Mouse (Mus musculus): ENCODE measurements around the gene Slc44a4.
A peak's percentile ranks its signal among the peaks of the same experiment; 100 is the strongest.
"Not testable (repeated sequence)": the region's sequence is repeated elsewhere in the genome, so short reads cannot be mapped to it uniquely, and the experiment has no call there.

Slc44a4 gene

DNA sequence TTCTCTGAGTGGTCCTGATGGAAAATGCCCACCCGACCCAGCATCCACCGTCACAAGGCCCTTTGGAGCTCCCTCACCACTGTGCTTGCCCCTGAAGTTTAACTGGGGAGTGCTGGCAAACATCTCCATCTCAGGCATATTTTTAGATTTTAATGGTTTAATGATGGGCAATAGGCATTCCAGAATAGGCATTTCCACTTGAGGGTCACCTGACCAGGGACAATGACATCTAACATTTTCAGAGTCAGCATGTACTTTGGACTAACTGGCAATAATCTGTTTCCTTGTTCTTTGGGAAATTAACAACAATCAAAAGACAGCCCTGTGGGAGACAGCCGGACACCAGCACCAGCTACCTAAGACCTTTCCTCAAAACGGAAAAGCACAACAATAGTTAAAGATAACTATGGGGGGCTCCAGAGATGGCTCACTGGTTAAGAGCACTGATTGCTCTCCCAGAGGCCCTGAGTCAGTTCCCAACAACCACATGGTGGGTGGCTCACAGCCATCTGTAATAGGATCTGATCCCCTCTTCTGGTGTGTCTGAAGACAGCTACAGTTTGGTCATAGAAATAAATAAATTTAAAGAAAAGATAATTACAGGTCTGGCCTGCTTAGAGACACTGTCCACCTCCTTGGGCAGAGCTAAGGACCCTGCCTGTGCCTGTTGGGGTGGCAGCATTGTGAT, 29.0 kb downstream of the Slc44a4 start:
- no peak for DNase-seq (ENCODE audit: low read depth, low spot score)

DNA sequence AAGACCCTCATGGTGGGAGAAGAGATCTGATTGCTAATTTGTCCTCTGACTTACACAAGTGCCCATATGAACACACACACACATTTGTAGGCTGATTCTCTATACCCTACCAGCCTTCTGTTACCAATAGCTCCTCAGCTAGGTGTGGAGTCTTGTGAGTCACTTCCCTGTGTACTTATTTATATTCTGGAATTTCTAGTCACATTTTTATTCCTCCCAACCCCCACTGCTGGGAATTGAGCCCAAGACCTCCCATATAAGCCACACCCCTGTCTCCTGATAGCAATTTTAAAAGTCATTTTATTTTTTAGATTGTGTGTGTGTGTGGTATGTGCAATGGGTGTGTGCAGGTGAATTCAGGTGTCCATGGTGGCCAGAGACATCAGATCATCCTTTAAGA, 30.1 kb downstream of the Slc44a4 start:
- no peak for DNase-seq (ENCODE audit: low read depth, low spot score)

DNA sequence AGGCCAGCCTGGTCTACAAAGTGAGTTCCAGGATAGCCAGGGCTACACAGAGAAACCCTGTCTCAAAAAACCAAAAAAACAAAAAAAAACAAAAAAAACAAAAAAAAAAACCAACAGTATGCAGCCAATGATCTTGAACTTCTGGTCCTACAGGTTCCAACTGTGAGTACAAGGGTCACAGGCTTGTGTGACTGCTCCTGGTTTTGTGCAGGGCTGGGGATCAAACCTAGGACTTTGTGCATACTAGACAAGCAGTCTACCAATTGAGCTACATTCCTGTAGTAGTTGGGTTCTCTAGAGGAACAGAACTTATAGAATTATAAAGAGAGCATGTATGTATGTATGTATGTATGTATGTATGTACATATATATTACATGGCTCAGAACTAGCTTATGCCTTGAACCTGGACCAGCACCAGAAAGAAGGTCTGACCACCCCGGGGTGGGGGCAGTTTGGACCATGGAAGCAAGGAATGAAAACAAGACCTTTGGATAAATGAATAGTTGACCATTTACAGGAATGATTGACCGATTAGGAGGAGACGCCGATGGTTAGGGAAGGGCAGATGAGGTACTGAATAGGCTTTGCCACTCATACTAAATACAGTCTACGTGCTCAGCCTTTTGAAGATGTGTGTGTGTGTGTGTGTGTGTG, 32.3 kb downstream of the Slc44a4 start:
- no peak for DNase-seq (ENCODE audit: low read depth, low spot score)

DNA sequence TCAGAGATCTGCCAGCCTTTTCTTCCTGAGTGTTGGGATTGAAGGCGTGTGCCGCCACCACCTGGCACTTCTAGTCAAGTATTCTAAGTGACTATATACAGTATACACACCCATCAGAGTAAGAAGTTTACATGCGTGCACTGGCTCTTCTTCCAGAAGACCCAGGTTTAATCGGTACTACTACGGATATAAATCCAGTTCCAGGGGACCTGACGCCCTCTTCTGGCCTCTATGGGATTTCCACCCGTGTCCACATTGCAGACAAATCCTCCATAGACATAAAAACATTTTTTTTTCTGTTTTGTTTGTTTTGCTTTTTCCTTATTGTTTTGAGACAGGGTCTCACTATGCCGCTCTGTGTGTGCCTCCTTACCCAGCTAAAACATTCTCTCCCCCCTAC, 33.3 kb downstream of the Slc44a4 start:
- no peak for DNase-seq (ENCODE audit: low read depth, low spot score)

DNA sequence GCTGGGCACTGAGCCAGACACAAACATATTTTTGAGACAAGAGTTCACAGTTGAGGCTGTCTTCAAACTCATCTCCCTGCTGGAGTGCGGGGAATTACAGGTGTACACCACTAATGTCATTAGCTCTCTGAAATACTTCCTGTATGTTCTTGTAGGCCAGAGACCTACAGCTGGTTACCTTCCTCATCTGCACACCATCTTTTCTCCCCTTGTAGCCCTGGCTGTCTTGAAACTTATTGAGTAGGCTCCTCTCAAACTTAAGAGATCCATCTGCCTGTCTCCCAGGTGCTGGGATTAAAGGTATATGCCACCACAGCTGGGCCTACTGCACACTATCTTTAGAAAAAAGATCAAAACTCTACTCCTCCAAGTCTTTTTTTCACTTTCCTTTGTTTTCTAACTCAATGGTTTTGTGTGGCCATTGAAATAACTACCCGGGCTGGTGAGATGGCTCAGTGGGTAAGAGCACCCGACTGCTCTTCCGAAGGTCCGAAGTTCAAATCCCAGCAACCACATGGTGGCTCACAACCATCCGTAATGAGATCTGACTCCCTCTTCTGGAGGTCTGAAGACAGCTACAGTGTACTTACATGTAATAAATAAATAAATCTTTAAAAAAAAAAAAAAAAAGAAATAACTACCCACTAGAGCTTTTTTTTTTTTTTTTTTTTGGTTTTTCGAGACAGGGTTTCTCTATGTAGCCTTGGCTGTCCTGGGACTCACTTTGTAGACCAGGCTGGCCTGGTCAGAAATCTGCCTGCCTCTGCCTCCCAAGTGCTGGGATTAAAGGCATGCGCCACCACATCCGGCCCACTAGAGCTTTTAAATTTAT, 34.7 kb downstream of the Slc44a4 start:
- not testable (repeated sequence) for DNase-seq (ENCODE audit: low read depth, low spot score)

DNA sequence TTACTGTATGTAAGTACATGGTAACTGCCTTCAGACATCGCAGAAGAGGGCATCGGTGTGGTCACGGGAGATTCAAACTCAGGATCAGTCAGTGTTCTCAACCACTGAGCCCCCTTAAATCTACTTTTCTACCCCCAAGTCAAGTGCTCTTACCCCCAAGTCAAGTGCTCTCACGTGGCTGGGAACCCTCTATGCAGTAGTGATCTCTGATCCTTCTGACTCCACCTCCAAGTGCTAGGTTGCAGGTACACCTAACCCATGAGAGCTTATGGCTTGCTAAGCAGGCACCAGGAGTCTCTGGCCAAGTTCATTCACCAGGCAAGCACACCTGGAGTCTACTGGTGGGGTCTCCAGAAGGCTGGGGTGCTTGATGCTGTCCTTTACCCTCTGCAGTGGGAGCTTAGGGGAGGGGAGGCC, 35.3 kb downstream of the Slc44a4 start:
- DNase-seq (ENCODE audit: low read depth, low spot score): no peak

DNA sequence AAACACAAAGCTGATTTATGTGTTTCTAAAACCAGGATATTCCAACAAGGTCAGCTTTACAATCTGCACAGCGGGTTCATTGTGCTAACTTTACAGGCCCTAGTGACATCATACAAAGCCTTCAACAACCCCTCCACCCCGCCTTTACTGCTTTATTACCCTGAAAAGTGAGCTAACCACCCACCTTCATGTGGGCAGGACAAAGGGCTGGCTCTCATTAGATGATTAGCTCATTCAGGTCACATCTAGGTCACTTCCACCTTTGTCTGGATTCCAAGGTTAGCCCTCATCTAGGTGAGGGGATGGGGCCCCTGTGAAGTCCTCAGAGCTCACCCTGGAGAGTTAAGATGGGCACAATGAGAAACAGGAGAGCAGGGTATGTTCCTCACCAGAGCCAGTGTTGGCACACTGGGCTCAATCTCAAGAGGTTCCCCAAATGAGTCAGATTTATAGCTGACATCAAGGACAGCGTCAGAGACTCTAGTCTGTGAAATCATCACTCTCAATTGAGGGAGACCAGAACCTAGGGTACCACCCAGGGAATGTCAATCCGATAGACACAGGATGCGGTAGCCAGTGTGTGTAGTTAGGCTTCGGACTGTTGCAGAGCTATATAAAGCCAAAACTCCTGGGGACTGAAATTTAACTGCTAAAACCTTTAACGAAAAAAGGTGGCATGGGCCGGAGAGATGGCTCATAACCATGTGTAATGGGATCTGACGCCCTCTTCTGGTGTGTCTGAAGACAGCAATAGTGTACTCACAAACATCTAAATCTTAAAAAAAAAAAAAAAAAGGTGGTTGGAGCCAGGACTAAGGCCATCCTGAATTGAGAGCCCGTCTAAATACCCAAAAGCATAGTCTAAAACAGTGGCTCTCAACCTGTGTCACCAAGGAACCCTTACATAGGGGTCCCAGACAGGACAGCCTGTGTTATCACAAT, 36.5 kb downstream of the Slc44a4 start:
- DNase-seq (ENCODE audit: low read depth, low spot score): no peak

DNA sequence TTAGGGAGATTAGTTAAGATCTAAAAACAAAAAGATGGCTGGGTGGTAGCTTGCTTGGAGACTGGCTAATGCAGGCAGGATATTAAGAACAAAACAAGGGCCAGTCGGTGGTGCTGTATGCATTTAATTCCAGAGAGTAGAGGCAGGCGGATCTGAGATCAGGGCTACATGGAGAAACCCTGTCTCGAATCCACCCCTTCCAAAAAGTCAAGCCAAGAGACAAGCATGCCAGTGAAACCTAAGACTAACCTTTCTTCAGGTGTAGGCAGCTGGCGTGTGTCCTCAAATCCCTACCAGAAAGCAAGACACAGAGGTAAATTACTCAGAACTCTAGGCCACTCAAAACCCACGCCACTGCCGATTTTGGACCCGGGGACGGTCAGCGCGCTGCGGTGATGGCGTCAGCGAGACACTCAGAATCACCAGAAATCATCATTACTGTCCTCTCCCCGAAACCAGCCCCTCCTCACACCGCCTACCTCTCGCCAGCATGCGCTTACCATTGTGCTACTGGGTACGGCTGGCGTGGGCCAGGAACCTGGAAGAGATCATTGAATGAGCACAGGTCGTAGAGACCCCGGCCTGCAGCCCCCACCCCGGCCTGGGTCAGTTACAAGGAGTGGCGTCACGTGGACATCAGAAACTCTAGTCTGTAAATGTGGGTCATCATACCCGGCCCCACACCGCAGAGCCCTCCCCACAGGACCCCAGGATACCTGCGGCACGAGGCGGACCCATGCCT, 37.5 kb downstream of the Slc44a4 start:
- no peak for DNase-seq (ENCODE audit: low read depth, low spot score)

DNA sequence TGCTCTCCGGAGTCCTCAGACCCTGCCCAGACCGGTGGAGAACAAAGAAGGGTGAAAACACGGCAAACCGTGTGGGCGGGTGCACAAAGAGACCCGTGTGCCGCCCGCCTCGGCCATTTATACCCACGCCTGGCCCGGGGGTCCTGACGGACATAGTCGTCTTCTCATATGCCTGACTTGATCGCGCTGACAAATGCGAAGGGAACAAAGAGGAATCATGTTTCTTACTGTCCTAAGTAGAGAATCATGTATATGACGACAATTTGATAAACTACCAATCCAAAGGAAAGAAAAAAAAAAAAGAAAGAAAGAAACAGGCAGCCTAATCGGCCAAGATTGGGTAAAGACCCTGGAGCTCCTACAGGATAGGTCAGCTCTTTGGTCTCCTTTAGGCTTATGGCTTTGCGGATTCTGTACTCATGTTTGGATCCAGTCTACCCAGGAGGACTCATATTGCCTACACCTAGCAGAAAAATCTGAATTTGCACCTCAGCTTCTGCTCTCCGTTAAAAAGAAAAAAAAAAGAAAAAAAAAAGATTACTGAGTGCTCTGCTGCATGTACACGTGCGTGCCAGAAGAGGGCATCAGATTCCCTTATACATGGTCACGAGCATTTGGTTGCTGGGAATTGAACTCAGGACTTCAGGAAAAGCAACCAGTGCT, 38.2 kb downstream of the Slc44a4 start:
- DNase-seq (ENCODE audit: low read depth, low spot score): peak; percentile 69

DNA sequence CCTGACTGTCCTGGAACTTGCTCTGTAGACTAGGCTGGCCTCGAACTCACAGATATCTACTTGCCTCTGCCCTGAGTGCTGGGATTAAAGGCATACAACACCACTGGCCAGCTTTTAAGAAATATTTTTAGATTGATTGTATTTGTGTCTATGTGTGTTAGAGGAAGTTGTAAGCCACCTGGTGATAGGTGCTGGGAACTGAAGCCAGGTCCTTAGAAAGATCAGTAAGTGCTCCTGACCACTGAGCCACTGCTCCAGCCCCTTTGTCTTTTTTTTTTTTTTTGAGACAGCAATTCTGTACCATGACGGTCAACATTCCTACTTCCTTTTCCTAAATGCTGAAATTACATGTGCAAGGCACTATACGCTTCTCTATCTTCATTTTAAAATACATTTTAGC, 39.0 kb downstream of the Slc44a4 start:
- DNase-seq (ENCODE audit: low read depth, low spot score): no peak

DNA sequence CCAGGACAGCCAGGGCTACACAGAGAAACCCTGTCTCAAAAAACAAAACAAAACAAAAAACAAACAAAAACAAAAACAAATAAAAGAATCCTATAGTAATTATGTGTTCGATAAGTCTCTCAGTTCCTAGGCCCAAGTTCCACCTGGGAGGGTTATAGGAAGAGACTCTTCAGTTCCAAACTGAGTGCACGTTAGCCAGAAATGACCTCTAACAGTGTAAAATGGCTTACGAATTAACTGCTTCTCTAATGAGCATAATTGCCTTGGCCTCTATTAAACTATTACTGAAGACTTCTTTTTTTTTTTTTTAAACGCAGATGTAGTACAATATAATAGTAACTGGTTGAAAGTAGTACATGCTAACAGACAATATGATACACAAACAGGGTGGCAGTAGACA, 39.6 kb downstream of the Slc44a4 start:
- no peak for DNase-seq (ENCODE audit: low read depth, low spot score)

DNA sequence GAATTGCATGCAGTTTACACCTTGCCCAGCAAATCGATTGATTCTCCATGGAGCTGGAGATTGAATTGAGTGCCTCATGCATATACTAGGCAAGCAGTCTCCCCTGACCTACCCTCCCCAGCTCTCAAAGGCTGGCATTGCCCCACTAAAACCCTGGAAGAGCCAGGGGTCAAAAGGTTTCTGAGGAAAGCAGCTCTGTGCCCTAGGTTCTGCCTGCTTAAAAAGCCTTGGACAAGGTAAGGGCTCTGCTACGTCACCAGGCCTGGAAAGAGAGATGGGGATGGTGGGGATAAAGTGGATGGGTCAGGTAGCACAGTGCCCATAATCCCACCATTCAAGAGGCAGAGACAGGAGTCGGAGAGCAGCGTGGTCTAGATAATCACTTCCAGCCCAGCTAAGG, 40.6 kb downstream of the Slc44a4 start:
- DNase-seq (ENCODE audit: low read depth, low spot score): no peak

DNA sequence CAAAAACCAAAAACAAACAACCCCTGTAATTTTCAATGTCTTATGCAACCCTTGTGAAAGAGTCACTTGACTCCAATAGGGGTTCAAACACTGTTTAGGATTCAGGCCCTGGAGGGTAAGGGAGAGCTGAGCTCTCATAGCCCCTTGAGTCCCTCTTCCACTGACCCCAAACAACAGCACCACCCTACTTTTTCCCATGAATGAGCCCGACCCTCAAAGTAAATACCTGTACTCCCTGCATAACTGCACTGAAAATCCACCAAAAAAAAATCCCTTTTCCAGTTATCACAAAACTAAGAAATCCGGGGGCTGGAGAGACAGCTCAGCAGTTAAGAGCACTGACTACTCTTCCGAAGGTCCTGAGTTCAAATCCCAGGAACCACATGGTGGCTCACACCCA, 41.6 kb downstream of the Slc44a4 start:
- DNase-seq (ENCODE audit: low read depth, low spot score): no peak

DNA sequence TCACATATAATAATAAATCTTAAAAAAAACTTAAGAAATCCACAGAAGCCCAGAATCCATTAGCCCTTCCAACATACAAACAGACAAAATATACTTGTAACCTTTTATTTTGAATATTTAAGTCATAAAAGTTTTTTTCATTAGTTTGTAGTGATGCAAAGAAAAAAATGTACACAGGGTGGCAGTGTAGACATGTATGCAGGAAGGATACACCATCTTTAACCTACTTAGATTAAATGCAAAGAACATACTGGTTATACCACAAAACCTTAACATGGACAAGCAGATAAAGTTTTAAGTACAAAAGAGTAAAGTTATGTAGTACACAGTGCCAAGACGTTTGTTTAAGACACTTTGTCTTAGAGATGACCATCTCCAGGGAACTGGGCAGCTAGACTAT, 42.1 kb downstream of the Slc44a4 start:
- no peak for DNase-seq (ENCODE audit: low read depth, low spot score)

DNA sequence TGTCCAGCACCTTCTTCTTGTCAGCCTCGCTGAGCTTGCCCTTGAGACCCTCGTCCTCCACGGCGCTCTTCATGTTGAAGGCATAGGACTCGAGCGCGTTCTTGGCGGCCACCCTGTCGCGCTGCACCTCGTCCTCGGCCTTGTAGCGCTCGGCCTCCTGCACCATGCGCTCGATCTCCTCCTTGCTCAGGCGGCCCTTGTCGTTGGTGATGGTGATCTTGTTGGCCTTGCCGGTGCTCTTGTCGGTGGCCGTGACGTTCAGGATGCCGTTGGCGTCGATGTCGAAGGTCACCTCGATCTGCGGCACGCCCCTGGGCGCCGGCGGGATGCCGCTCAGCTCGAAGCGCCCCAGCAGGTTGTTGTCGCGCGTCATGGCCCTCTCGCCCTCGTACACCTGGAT, 43.0 kb downstream of the Slc44a4 start:
- not testable (repeated sequence) for DNase-seq (ENCODE audit: low read depth, low spot score)

DNA sequence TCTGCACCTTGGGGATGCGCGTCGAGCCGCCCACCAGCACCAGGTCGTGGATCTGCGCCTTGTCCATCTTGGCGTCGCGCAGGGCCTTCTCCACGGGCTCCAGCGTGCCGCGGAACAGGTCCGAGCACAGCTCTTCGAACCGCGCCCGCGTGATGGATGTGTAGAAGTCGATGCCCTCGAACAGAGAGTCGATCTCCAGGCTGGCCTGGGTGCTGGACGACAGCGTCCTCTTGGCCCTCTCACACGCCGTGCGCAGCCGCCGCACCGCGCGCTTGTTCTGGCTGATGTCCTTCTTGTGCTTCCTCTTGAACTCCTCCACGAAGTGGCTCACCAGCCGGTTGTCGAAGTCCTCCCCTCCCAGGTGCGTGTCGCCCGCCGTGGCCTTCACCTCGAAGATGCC, 43.7 kb downstream of the Slc44a4 start:
- not testable (repeated sequence) for DNase-seq (ENCODE audit: low read depth, low spot score)

DNA sequence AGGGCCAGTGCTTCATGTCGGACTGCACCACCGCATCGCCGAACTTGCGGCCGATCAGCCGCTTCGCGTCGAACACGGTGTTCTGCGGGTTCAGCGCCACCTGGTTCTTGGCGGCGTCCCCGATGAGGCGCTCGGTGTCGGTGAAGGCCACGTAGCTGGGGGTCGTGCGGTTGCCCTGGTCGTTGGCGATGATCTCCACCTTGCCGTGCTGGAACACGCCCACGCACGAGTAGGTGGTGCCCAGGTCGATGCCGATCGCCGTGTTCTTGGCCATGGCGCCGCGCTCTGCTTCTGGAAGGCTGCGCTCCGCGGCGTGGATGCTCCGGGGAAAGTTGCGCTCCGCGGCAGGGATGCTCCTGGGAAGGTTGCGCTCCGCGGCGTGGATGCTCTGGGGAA, 44.5 kb downstream of the Slc44a4 start:
- DNase-seq (ENCODE audit: low read depth, low spot score): not testable (repeated sequence)

DNA sequence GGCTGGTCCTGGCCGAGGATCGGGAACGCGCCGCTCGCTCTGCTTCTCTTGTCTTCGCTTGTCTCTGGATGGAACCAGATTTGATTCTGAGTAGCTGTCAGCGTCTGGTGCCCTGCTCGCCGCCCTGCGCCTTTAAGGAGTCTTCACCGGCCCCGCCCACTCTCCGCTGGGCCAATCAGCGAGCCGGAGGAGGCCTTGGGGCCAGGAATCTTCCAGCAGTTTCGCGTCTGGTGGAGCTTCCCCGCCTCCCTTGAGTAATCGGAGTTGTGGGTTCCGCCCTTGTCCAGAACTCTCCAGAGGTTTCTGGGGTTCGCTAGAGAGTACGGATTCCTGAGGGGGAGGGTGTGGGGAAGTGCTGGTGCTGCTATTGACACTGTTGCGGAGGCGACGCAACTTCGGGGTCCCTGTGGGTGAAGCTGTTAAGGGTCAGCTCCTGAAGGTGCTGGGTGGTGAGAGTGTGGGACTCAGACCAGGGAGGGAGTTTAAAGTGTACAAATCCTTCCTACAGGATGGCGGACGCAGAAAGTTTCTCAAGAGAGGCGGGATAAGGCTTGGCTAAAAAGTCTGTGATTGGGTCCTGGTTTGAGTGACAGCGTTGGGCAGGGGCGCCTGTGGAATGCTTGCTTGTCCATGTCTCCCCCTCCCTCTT, 45.0 kb downstream of the Slc44a4 start, which contains the start of gene Hspa1b:
Gene Hspa1b, minus strand, starts transcription at position 109 of the 649 bp plus-strand sequence.
- DNase-seq (ENCODE audit: low read depth, low spot score): not testable (repeated sequence)

DNA sequence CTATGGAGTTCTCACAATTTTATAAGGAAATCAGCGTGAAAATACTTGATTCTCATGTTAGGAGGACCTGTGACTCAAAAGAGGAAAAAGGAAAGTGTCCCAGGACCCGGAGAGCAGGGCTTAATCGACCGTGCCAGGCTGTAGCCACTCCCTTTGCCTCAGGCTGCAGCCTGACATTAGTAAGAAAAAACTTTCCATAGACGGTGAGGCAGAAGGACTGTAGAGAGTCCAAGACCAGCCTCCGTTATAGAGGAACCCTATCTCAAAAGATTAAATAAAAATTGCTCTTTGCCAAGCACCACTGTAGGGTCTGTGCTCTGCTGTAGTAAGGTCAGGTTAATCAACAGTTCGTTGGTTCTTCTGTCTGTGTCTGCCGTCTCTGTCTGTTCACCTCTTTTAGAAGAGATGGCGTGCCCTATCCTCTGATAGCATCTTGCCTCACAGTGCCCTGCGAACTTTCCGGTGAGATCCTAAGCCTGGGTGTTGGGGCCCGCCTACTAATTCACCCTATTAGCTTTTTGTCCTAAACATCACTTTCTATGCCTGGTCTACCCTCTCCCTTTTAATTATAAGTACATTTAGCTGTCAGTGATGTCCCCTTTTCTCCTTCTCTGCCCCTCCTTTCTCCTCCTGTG, 45.7 kb downstream of the Slc44a4 start:
- DNase-seq (ENCODE audit: low read depth, low spot score): no peak
